Mouse (Mus musculus): ENCODE results near the gene Vmn1r17.
"Not testable (repeated sequence)": the region's sequence is repeated elsewhere in the genome, so short reads cannot be mapped to it uniquely, and the experiment has no call there.

Gene Vmn1r17

DNA sequence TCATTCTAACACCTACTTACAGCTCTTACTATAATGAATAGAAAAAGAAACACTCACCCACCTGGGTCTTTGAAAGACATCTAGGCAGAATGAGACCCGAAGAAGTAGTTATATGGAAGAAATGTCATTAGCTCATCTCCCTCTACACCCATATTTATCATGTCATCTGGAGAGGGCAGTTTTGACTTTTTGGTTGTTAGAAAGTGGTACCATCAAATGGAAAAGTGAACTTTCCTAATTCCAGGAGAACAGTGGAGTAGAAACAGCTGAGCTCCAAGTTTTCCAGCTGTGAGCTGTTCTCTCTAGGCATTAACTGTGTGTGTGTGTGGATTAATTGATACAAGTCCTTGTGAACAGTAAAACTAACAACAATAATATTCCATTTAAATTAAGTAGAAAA lies at the start of gene Vmn1r17:
Gene Vmn1r17, minus strand, starts transcription at position 101 of the 400 bp plus-strand sequence.
- no peak for DNase-seq (ENCODE audit: low read depth, low spot score)

DNA sequence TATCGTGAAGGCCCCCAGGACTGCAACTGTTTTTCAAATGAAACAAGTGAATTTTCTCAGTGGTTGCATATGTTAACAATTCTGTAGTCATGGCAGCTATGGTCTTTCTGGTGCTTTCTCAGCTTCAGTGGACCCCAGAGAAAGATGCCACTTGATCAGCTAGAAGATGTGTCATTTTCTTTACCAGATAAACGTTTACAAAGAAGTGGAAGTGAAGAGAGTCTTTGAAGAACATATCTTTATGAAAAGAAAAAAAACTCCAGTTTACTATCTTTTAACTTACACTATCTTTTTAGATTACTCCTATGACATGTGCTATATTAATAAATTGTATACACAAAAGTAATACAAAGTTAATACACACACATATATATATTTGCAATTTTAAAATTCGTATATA lies 40.0 kb upstream of the Vmn1r17 start, which contains the start of gene Vmn1r19:
Gene Vmn1r19, plus strand, starts transcription at position 301 of the 400 bp plus-strand sequence.
- DNase-seq (ENCODE audit: low read depth, low spot score) = not testable (repeated sequence)

DNA sequence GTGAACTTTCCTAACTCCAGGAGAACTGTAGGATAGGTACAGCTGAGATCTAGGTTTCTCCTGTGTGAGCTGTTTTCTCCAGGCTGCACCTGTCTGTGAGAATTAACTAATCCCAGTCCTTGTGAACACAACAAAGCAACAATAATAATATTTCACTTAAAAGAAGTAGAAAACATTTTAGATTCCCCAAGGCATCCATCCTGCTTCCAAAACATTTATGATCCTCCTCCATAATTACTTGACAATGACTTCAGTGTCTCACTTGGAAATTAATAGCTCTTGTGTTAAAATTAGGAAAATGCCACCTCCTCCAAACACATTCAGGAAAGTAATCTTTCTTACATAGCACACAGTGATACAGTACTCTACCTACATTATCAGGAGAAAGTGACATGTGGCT lies 32.2 kb upstream of the Vmn1r17 start, which contains the start of gene Vmn1r18:
Gene Vmn1r18, minus strand, starts transcription at position 101 of the 400 bp plus-strand sequence.
- DNase-seq (ENCODE audit: low read depth, low spot score) = no peak

DNA sequence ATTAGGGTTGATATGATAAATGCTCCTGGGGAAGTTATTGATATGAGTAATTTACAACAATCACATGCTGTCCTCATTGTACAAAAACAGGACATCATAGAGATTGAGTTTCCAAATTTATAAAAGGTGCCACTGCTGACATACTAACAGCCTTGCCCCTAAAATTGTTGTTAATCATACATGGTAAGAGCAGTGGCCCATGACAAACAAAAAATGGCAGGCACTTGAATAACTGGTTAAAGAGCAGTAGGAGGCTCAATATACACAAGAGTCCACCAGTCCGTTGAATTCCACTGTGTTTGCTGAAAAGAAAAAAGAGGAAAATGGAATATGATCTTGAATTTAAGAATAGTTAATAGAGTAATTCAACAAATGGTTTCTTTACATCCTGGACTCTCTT lies 4.0 kb upstream of the Vmn1r17 start:
- DNase-seq (ENCODE audit: low read depth, low spot score) = no peak

DNA sequence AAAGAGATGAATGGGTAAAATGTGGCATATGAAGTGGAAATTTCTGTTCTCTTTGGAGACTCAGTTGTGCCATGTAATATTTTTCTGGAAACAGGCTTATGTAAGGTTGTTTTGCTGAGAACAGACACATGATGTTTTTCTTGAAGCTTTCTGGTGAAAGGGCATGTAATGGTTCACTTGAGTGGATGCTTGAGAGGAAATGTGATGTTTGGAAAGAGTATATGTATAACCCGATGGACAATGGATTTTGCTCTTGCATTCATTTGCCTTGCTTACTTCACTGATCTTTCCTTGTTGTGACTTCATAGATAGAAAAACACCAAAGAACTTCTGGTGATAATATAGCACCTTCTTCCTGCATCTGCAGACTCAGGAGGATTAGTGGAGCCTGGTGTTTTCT lies 2.3 kb upstream of the Vmn1r17 start:
- not testable (repeated sequence) for DNase-seq (ENCODE audit: low read depth, low spot score)

DNA sequence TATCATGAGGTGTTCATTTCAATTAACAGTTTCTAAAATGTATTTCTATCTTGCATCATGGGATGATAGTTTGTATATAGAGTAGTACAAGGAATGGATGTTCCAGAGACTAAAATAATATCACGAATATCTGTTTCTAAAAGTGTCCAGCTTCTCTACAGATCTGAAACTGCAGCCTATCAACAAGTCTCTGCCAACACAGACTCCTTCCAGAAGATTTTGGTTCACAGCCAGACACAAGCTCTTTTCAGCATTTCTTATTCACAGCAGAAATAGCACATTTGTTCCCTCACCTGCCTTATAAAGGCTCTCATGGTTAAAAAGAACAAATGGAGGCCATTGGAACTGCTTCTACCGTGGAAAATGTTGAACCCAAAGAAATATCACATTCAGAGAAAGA lies 6.7 kb downstream of the Vmn1r17 start:
- DNase-seq (ENCODE audit: low read depth, low spot score) = peak; percentile 67

DNA sequence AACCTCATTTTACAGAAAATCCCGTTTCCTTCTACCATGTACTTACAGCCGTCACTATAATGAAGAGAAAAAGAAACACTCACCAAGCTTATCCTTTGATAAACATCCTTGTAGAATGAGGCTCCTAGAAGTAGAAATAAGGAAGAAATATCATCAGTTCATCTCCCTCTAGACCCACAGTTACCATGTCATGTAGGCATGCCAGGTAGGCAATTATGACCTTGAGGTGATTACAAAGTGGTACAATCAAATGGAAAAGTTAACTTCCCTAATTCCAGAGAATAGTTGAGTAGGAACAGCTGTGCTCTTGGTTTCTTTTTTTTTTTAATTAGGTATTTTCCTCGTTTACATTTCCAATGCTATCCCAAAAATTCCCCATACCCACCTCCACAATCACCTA lies 34.1 kb downstream of the Vmn1r17 start, which contains the start of gene Vmn1r16:
Gene Vmn1r16, minus strand, starts transcription at position 101 of the 400 bp plus-strand sequence.
- DNase-seq (ENCODE audit: low read depth, low spot score) = no peak

DNA sequence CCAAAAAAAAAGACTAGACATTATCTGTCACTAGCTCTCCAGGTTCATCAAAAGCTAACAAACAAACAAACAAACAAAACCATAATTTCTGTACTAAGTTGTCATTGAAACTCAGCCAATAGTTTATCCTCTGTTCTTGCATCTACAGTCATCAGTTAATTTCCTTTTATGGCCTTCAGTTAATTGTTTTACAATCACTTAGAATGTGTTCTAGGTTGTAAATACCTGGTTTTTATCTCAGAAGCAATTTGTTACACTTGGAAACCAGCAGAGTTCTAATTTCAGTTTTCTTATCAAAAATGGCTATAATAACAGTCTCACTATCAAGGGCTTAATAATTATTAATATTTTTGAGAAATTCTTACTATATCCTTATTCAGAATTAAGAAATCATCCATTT lies 37.4 kb downstream of the Vmn1r17 start:
- DNase-seq (ENCODE audit: low read depth, low spot score) = no peak
